Mouse (Mus musculus) forebrain, embryonic 14.5 days (tissue): ENCODE measurements at regions not wholly inside any gene's neighbourhood (a gene's known extent, or its start where the extent isn't known, plus 50 kb on each side); places are given as distances from the start of the nearest gene placed in this dataset.

ENCODE experiments used
- ATAC-seq: fragments of 200-750 bp; cut with Nextera tagmentation; 2 replicates; pipeline ENCODE4 v1.8.0; 2017; ENCODE audit warnings: mild to moderate bottlenecking, moderate library complexity
- DNase-seq: peaks from one replicate; pipeline ENCODE4 v3.0.0-alpha.2; 2015; ENCODE audit warnings: low spot score
- H3K27ac ChIP-seq: fragments of 300-500 bp; sonication (generic); 2 replicates; pipeline ENCODE4 v1.5.1; 2014; ENCODE audit warnings: low read depth, mild to moderate bottlenecking, control low read depth, low read length, moderate library complexity
- H3K27me3 ChIP-seq: fragments of 300-500 bp; sonication (generic); replicated peaks from 2 replicates; pipeline ENCODE4 v1.6.1; 2014; ENCODE audit warnings: low read length, control low read depth, mixed read lengths; ENCODE audit not compliant: control insufficient read depth, insufficient read depth
- H3K36me3 ChIP-seq: fragments of 300-500 bp; sonication (generic); 2 replicates; pipeline ENCODE4 v1.6.1; 2014; ENCODE audit warnings: low read length, control low read depth; ENCODE audit not compliant: control insufficient read depth, insufficient read depth
- H3K4me1 ChIP-seq: fragments of 300-500 bp; sonication (generic); 2 replicates; pipeline ENCODE4 v1.6.1; 2014; ENCODE audit warnings: antibody characterized with exemption, low read length, control low read depth; ENCODE audit not compliant: control insufficient read depth, insufficient read depth
- H3K4me2 ChIP-seq: fragments of 300-500 bp; sonication (generic); 2 replicates; pipeline ENCODE4 v1.6.1; 2014; ENCODE audit warnings: mild to moderate bottlenecking, control low read depth, low read length
- H3K4me3 ChIP-seq: fragments of 300-500 bp; sonication (generic); 2 replicates; pipeline ENCODE4 v1.5.1; 2014; ENCODE audit warnings: low read depth, low read length, control low read depth
- H3K9ac ChIP-seq: fragments of 300-500 bp; sonication (generic); 2 replicates; pipeline ENCODE4 v1.6.1; 2014; ENCODE audit warnings: mild to moderate bottlenecking, low read length, control low read depth, moderate library complexity
- H3K9me3 ChIP-seq: fragments of 300-500 bp; sonication (generic); replicated peaks from 2 replicates; pipeline ENCODE4 v1.6.1; 2016; ENCODE audit warnings: low read length, control low read depth, mixed read lengths; ENCODE audit not compliant: control insufficient read depth
- WGBS: fragments of 180-500 bp; shearing (Covaris S2); extraction: QIAGEN DNeasy Blood & Tissue Kit; methylation state at CpG from one replicate; pipeline ENCODE4 v1.1.7; 2014; 5-methylcytosine and 5-hydroxymethylcytosine counted together

DNA sequence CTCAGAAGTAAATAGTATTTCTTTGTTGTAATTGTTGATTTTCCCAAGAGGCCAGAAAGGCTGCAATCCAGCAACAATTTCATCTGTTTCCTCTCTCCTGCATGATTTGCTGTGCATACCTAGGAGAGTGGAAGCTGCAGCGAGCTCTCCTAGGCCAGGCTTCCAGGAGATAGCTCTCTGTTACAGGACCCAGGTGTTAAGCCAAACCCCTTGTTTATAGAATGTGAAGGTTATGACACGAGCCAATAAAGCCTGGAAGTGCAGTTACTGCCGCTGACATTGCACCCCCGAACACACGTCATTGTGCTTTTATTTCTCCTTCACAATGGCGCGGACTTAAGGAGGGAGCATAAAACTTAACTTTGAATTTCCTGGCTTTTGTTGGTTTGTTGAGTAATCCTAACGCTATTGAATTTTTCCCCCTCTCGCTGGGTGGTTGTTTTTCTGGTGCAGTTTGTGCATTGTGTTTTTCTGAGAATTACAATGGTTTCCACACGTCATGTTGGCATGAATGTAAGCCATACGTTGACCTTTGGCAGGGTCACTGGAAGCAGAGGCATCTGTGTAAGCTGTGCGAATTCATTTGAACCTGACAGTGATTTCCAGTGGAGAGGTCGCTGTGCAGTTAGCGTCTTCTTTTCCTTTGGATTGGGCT is 145.1 kb downstream of the Mtx2 start:
- no peak for DNase-seq
- Histone ChIP-seq H3K36me3 (no peaks in the 10 kb centered on the region), H3K9ac (no peak overlapping the region), H3K9me3 (no peaks in the 10 kb centered on the region), H3K27ac (no peak overlapping the region), H3K4me1 (no peaks in the 10 kb centered on the region), H3K4me2 (no peak overlapping the region), H3K27me3 (no peaks in the 10 kb centered on the region), H3K4me3 (no peak overlapping the region)
- 49% methylated on average over 14 of the region's 14 CpGs for WGBS
- no peak for ATAC-seq

- Histone ChIP-seq H3K9me3 (no peaks in the 10 kb centered on the region), H3K36me3 (no peaks in the 10 kb centered on the region), H3K4me3 (no peak overlapping the region), H3K9ac (no peak overlapping the region), H3K27ac (no peak overlapping the region), H3K4me2 (no peak overlapping the region), H3K27me3 (no peaks in the 10 kb centered on the region), H3K4me1 (no peaks in the 10 kb centered on the region)
- ATAC-seq (no peak), DNase-seq (no peak)
- WGBS: 88% methylated on average over 6 of the region's 6 CpGs
Observed at GRCm38 (mm10) chr2:74973386-74973785, 147.8 kb downstream of the Mtx2 start.

- no peak overlapping the region for H3K27ac ChIP-seq
- no peaks in the 10 kb centered on the region for H3K27me3 ChIP-seq
Observed at GRCm38 (mm10) chr2:74974595-74975325, 149.2 kb downstream of the Mtx2 start.

GRCm38 (mm10) chr2:74977348-74977747 is 151.7 kb downstream of the Mtx2 start:
- Histone ChIP-seq H3K4me1 (no peaks in the 10 kb centered on the region), H3K4me3 (no peak overlapping the region), H3K27me3 (no peaks in the 10 kb centered on the region), H3K9ac (no peak overlapping the region), H3K4me2 (no peak overlapping the region), H3K9me3 (no peaks in the 10 kb centered on the region), H3K36me3 (no peaks in the 10 kb centered on the region), H3K27ac (no peak overlapping the region)
- DNase-seq: no peak
- no peak for ATAC-seq
- 97% methylated on average over 3 of the region's 3 CpGs for WGBS

More at GRCm38 (mm10) chr2:74974595-74975325, 149.2 kb downstream of the Mtx2 start:
- no peaks in the 10 kb centered on the region for H3K4me1 ChIP-seq
- DNase-seq (peak; percentile 69), ATAC-seq (peak; percentile 54; the same call in 1 of the 2 replicates)
- 76% methylated on average over 16 of the region's 16 CpGs for WGBS
- no peaks in the 10 kb centered on the region for H3K36me3 ChIP-seq
- peak overlapping the region; percentile 12; the same call in 1 of the 2 replicates for H3K4me2 ChIP-seq
- H3K9ac ChIP-seq: no peak overlapping the region
- H3K9me3 ChIP-seq: no peaks in the 10 kb centered on the region
- no peak overlapping the region for H3K4me3 ChIP-seq

GRCm38 (mm10) chr2:74977828-74978227 is 152.2 kb downstream of the Mtx2 start:
- WGBS: 78% methylated on average over 1 of the region's 1 CpGs

GRCm38 (mm10) chr2:74981856-74982255 is 156.3 kb downstream of the Mtx2 start:
- Histone ChIP-seq H3K4me1 (no peaks in the 10 kb centered on the region), H3K36me3 (no peaks in the 10 kb centered on the region), H3K27me3 (no peaks in the 10 kb centered on the region), H3K4me2 (no peak overlapping the region), H3K9ac (no peak overlapping the region), H3K27ac (no peak overlapping the region), H3K9me3 (no peaks in the 10 kb centered on the region), H3K4me3 (no peak overlapping the region)
- ATAC-seq: no peak
- WGBS: 89% methylated on average over 3 of the region's 3 CpGs
- DNase-seq: no peak

More at GRCm38 (mm10) chr2:74977828-74978227, 152.2 kb downstream of the Mtx2 start:
- Histone ChIP-seq H3K4me1 (no peaks in the 10 kb centered on the region), H3K4me3 (no peak overlapping the region), H3K9me3 (no peaks in the 10 kb centered on the region), H3K9ac (no peak overlapping the region), H3K4me2 (no peak overlapping the region), H3K36me3 (no peaks in the 10 kb centered on the region), H3K27ac (no peak overlapping the region), H3K27me3 (no peaks in the 10 kb centered on the region)
- no peak for DNase-seq
- no peak for ATAC-seq

- no peak for ATAC-seq
- H3K9me3 ChIP-seq: no peaks in the 10 kb centered on the region
- no peaks in the 10 kb centered on the region for H3K4me1 ChIP-seq
- 87% methylated on average over 3 of the region's 3 CpGs for WGBS
- H3K4me2 ChIP-seq: no peak overlapping the region
- no peaks in the 10 kb centered on the region for H3K27me3 ChIP-seq
- no peaks in the 10 kb centered on the region for H3K36me3 ChIP-seq
- no peak overlapping the region for H3K4me3 ChIP-seq
- DNase-seq: no peak
- H3K9ac ChIP-seq: no peak overlapping the region
- no peak overlapping the region for H3K27ac ChIP-seq
Observed at GRCm38 (mm10) chr2:74993802-74994201, 168.2 kb downstream of the Mtx2 start.

GRCm38 (mm10) chr2:74994998-74995397 is 169.4 kb downstream of the Mtx2 start:
- Histone ChIP-seq H3K4me2 (no peak overlapping the region), H3K9ac (no peak overlapping the region), H3K27ac (no peak overlapping the region), H3K36me3 (no peaks in the 10 kb centered on the region), H3K4me1 (no peaks in the 10 kb centered on the region), H3K9me3 (no peaks in the 10 kb centered on the region), H3K27me3 (no peaks in the 10 kb centered on the region), H3K4me3 (no peak overlapping the region)
- WGBS: 45% methylated on average over 2 of the region's 2 CpGs
- no peak for ATAC-seq
- DNase-seq: no peak

DNA sequence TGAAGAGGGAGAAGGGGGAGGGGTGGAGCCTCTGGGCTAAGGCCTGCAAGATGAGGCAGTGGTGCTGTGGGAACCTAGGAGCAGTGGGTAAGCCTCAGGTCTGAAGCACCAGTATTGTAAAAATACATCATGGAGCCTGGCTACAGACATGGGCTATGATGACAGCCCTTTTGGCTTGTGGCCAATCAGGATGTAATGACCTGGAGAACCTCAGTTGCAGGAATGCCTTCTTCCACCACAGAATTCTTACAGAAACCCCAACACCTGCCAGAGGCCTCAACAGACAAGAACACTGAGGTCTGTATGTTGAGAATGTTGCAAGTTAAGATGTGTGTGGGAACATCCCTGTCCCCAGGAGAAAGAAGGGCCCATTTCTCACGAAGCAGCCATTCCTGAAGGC is 172.1 kb downstream of the Mtx2 start:
- Histone ChIP-seq H3K9me3 (no peaks in the 10 kb centered on the region), H3K4me2 (no peak overlapping the region), H3K4me1 (0 out of 2 replicates have a peak, but pooled peaks cover 5% of the 10 kb centered on the region), H3K27ac (no peak overlapping the region), H3K36me3 (no peaks in the 10 kb centered on the region), H3K9ac (no peak overlapping the region), H3K4me3 (no peak overlapping the region), H3K27me3 (no peaks in the 10 kb centered on the region)
- DNase-seq: no peak
- 92% methylated on average over 1 of the region's 1 CpGs for WGBS
- no peak for ATAC-seq
